Mouse (Mus musculus) layer of hippocampus, adult 2 months (tissue): ENCODE data around the gene Spag6. TPM values are rescaled to one million over a fixed set of nuclear protein-coding genes. Genes with fewer than 3 reads are reported as not detected.

Source experiments
- DNase-seq, 2 experiments: peaks; one replicate each; pipeline ENCODE4 v3.0.0; 2022; ENCODE audit warnings: low spot score in 2 of 2
- H3K27ac ChIP-seq: fragments of 200-600 bp; 2 replicates; pipeline ENCODE4 v1.8.1; 2022
- H3K4me3 ChIP-seq: fragments of 200-600 bp; 2 replicates; pipeline ENCODE4 v1.8.1; 2022; ENCODE audit warnings: mild to moderate bottlenecking
- CTCF ChIP-seq: fragments of 200-600 bp; conservative IDR thresholded peaks from 2 replicates; pipeline ENCODE4 v1.8.1; 2022; ENCODE audit warnings: antibody characterized with exemption, mild to moderate bottlenecking, moderate library complexity
- long read RNA-seq, 2 experiments: library from polyadenylated mRNA; stranded (forward); transcript quantifications; one replicate each; pipeline ENCODE4 v2.0.0; 2021; ENCODE audit warnings: borderline mapping rate in 2 of 2
- total RNA-seq, 2 experiments: library from RNA; stranded (reverse); gene quantifications; 2 replicates each; pipeline ENCODE4 v1.2.3; 2021

Spag6 gene
- total RNA-seq = 1 to 10 TPM; 3.8 to 7.2 TPM
- long read RNA-seq, experiment 1, partial matches to known transcripts = 0 of 1 reads
- long read RNA-seq, experiment 1, other reads (novel, unspliced or antisense) = 1 of 1 reads
- long read RNA-seq, experiment 2 = 0 reads

DNA sequence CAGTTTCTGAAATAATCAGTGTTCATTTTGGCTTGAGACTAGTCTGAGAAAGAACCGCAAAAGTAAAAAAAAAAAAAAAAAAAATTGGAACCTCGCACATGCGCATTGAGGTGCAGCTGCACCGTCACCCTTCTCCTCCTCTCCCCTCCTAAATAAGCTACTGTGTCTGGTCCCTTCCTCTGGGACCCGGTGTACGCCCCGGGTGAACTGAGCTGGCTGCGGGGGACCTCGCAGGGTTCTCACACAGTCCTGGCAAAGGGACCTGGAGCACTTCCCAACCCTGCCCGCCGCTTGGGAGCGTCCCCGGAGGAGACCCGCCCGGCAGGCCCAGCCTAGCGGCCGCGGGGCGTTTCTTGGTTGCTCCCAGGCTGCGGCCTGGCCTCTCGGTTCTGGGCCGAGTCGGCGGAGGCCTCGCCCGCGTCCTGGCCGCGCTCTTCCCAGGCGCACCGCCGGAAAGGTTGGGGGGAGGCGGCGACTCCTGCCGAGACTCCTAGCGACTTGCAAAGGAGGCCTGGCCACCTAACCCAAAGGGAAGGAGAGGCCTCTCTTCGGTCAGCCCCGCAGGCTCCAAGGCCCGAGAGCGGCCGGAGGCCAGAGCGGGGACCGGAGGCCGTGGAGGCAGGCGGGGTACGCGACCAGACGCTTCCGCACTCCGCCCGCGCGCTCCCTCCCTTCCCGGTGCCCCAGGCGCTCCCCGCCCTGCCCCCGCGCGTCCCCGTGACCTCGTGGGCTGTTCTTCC lies at the start of gene Spag6:
Spag6 (plus strand) TSS at position 162 of the 740 bp plus-strand sequence.
- no peak; the same call in 1 of the 2 replicates for TF ChIP-seq CTCF
- peak; percentile 39 to 58 for DNase-seq
- H3K4me3 ChIP-seq = peak within 1 kb of the TSS; percentile 87
- peak within 1 kb of the TSS; percentile 99 for H3K27ac ChIP-seq

DNA sequence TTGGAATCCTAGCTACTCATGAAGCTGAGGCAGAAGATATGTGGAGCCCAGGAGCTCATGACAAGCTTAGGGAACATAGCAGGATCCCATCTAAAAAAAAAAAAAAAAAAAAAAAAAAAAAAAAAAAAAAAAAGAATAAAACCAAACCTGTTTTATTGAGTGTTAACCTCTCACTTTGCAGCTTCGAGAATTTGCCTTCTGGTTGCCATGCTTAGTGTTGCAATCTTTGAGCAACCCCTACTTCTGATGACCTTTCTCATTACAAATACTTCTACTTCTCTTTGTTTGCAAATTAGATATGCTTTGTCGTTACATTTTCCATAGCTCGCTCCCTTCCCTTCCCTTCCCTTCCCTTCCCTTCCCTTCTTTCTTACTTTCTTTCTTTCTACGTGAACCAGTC lies 45.3 kb upstream of the Spag6 start:
- TF ChIP-seq CTCF = no peak
- DNase-seq = no peak
- Histone ChIP-seq H3K27ac (no peak overlapping the region), H3K4me3 (no peak overlapping the region)

DNA sequence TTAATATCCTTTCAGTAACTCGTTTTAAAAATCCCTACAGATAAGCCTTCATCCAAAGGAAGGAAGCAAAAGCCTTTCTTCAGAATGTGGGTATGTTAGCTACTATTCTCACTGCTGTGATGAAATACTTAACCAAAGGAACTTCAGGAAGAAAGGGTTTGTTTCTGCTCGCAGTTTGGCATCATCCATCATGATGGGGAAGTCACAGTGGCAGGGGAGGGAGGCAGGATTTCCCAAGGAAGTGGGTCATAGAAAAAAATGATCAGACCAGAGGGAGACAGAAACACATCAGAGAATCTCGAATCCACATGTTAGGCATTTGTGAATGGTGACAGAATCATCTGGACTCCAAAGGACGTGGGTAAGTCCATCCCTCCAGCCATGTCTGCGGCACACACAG lies 39.0 kb upstream of the Spag6 start:
- Histone ChIP-seq H3K4me3 (no peak overlapping the region), H3K27ac (no peak overlapping the region)
- no peak for DNase-seq
- no peak for TF ChIP-seq CTCF

DNA sequence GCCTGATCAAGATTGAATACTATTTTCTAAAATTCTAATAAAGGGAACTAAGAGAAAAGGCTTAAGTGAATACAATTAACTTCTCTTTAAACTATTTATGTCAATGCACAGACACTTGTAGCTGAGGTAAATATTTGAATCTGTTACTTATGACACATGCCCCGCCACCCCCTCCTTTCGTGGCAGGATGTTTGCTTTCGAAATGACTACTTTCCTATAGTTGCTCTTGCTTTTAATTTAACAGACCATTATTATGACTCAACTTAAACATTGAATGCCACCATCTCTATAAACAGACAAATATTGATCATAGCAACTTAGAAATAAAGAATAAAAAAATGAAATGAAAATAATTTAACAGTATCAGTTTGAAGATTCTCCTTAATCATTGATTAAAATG lies 29.8 kb upstream of the Spag6 start:
- TF ChIP-seq CTCF = no peak
- no peak overlapping the region for H3K27ac ChIP-seq
- no peak for DNase-seq
- no peak overlapping the region for H3K4me3 ChIP-seq

DNA sequence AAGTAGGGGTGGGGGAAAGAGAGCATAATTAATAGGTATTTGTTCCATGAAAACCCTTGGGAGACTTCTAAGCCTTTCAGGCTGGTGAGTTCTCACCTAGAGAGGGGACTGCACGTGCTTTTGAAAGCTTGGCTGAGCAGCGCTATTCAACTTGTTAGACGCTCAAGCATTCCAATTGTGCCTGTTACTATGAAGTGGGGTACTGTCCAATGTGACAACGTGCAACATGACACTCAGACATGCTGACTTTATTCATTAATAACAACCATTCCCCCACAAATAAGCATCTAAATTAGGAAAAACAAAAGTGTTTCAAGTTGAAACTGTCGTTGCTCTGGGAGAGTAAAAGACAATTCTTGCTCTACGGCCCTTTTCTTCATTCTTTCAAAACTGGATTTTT lies 22.8 kb upstream of the Spag6 start:
- DNase-seq = no peak
- Histone ChIP-seq H3K4me3 (no peak overlapping the region), H3K27ac (no peak overlapping the region)
- no peak for TF ChIP-seq CTCF

DNA sequence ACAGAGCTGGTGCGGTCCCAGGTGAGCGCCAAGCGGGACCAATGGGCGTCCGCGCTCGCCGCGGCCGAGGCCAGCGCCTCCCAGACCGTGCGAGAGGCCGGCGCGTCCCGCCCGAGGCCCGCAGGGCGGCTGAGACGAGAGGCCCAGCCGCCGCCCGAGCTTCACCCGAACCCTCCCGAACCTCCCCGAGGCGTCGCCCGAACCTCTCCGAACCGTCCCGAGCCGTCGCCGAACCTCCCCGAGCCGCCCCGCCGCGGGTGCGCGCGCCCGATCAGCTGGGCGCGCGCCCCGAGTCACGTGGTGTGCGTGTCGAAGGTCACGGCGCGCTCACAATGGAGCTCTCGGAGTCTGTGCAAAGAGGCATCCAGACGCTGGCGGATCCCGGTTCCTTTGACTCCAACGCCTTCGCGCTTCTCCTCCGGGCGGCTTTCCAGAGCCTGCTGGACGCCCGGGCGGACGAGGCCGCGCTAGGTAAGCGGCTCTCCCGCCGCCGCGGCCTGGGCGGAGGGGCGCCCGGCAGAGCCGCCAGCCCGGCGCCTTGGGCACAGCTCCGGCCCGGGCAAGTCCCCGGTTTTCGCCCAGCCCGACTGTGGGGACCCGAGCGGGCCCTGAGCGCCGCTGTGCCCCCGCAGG lies 21.6 kb upstream of the Spag6 start, which contains the start of gene Commd3:
Commd3 (plus strand) TSS at position 252 of the 633 bp plus-strand sequence.
- Histone ChIP-seq H3K27ac (peak within 1 kb of the TSS; percentile 98), H3K4me3 (peak within 1 kb of the TSS; percentile 96)
- TF ChIP-seq CTCF = no peak
- DNase-seq = peak; percentile 89 to 97

DNA sequence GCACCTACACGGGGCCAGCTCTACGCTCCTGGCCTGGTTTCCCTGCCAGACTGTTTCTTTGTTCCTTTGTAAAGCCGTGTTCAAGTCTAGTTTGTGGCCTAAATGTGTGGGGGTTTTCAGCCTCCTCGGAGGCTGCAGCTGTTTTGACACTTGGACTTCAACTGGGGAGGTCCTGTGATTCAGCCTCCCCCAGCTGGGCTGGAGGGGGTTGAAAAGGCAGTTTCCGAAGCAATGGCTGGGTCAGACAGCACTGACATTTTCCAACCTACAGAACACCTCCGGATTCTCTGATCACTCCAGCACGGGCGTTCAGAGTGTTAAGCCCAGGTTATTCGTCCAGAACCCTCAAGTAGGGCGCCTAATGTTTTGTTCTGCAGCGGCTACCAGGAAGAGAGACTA lies 21.1 kb upstream of the Spag6 start:
- DNase-seq = peak in 1 of 2 experiments; percentile 19
- TF ChIP-seq CTCF = no peak
- Histone ChIP-seq H3K27ac (peak overlapping the region; percentile 98), H3K4me3 (peak overlapping the region; percentile 96)

DNA sequence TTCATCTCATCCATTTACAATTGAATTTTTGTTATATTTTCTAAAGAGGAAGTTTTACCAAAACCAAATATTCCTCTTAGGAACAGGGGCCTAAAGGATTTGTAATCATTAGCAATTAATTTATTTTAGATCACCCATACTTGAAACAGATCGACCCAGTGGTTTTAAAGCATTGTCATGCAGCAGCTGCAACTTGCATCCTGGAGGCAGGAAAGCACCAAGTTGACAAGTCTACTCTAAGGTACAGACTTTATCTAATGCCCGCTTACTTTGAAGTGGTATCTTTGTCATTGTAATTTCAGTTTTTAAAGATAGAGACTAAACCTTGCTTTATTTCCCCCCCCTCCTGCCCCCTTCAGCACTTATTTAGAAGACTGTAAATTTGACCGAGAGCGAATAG lies 20.1 kb upstream of the Spag6 start:
- peak overlapping the region; percentile 22; the same call in 1 of the 2 replicates for H3K4me3 ChIP-seq
- no peak for TF ChIP-seq CTCF
- H3K27ac ChIP-seq = 0 out of 2 replicates have a peak overlapping the region, but pooled peaks have one; percentile 28
- DNase-seq = no peak

DNA sequence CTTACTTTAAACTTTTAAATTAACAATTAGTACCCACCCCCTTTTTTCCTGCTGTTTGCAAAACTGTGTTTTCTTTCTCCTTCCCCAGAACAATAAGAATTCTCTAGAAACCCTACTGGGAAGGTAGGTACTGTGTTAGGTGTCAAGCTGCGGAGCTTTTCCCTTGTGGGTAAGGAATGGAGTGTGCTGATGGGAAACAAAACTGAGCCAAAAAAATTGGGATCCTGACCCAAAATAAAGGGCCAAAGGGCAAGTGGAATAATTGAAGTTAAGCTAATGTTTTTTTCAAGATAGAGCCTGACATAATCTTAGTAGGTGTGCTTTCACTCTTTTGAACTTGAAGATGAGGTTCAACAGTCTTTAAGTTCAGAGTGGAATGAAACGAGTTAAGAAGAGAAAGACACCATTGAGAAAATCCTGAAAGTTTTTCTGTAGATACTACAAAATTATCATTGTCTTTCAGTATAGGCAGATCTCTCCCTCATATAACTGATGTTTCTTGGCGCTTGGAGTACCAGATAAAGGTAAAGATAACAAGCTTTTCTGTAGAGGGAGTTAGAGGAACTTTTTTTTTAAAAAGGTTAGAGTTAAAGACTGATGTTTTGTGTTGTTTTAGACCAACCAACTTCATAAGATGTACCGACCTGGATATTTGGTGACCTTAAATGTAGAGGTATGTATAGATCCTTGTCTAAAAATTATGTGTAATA lies 19.5 kb upstream of the Spag6 start:
- no peak for TF ChIP-seq CTCF
- no peak overlapping the region for H3K4me3 ChIP-seq
- H3K27ac ChIP-seq = no peak overlapping the region
- DNase-seq = no peak

DNA sequence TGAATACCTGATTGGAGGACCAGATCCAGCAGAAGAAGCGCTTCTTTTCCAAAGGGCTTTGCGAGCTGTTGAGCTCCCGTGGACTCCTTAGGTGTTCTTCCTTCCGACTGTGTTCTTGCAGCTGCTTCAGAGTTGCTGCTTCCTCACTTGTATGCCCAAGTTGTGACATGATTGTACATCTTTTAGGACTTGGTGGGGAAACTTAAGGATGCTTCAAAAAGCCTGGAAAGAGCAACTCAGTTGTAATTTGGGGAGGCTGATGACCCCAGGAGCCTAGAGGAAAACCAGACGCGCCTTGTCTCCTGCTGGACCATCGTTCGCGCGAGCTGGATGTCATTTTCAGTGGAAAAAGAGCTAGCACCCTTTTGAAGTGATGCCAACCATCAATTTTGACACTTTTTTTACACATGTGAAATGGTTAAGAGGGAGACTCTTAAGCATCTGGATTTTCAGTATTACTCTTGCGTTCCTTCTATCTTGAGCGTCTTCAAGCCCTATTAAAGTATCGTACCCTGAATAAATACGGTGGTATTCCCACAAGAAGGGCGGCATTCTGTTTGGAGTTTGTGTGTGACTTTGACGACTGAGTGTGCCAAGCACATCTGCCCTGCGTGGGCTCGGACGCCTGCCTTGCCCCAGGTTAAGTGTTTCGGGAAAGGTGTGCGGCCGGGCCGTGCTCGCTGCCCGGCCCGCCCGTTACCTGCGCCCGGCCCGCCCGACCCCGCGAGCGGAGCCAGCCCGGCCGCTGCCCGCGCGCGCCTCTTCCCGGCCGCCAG lies 18.0 kb upstream of the Spag6 start:
- H3K27ac ChIP-seq = peak overlapping the region; percentile 98
- no peak for DNase-seq
- no peak for TF ChIP-seq CTCF
- H3K4me3 ChIP-seq = peak overlapping the region; percentile 52

DNA sequence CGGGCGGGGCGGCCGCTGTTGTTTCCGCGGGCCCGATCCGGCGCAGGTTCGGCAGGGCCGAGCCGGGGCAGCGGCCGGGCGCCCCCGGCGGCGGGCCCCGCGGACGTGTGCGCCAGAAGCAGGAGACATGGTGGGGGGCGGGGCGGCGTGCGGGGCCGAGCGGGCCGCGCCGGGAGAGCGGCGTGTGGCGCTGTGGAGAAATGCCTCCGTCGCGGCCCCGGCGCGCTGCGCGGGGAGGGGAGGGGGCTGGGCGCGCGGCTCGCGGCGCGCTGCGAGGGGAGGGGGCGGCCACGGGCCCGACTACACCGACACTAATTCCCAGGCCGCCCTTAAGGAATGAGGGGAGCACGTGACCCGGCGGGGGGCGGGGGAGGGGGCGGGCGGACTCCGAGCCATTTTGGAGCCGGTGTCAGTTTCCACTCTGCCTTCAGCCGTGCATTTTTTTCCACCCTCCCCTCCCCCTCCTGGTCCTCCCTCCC lies 17.3 kb upstream of the Spag6 start:
- DNase-seq = peak; percentile 62 to 74
- Histone ChIP-seq H3K27ac (peak overlapping the region; percentile 98), H3K4me3 (peak overlapping the region; percentile 93)
- 0 out of 2 replicates have a peak, but pooled peaks have one; percentile 2 for TF ChIP-seq CTCF

DNA sequence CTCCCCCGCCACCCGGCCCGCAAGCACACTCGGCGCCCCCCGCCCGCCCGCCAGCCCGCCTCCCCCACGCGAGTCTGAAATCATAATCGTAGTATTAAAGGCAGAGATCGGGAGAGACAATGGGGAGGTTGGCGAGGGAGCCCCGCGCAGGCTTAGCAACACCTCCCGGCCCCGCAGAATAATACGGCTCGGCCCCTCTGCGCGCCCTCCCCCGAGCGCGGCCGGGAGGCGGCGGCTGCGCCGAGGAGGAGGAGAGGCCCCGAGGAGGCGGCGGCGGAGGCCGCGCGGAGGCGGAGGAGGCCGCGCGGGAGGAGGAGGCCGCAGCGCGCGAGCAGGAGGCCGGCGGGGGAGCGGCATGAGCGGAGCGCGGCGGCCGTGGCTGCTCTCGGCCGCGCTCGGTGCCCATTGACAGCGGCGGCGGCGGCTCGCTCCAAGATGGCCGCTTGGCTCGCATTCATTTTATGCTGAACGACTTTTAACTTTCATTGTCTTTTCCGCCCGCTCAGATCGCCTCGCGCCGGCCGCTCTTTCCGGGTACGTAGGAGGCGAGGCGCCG lies 16.8 kb upstream of the Spag6 start, which contains the start of gene Bmi1:
Bmi1 (plus strand) TSS at position 83 of the 556 bp plus-strand sequence.
- DNase-seq = peak; percentile 48 to 52
- TF ChIP-seq CTCF = 0 out of 2 replicates have a peak, but pooled peaks have one; percentile 6

More for the DNA sequence above, 16.8 kb upstream of the Spag6 start, which contains the start of gene Bmi1:
- peak within 1 kb of the TSS; percentile 98 for H3K27ac ChIP-seq
- H3K4me3 ChIP-seq = peak within 1 kb of the TSS; percentile 93
